Mouse (Mus musculus): ENCODE results near the gene 4933428M09Rik.

DNA sequence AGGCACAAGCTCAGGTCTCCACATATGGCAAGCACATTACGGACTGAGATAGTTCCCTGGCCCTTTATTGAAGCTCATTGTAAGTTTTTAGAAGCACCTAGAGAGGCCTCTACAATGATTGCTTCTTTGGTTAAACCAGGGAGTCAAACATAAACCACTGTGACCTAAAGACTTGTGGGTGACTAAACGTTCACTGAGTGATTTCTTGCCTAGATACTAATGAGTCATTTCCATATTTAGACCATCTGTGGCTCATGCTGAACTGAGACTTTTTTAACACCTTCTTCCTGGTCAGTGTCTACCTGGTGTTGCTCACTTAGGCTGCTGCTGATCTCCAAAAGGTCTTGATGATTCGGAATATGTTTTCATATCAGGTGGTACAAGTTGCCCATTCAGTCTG, 42.9 kb downstream of the 4933428M09Rik start:
- TF ChIP-seq CTCF (IDR thresholded peaks at IDR 0.05): no peak
- no peak for TF ChIP-seq EP300 (IDR thresholded peaks at IDR 0.05; ENCODE audit: insufficient read depth, low read depth, low read length)

All from heart, adult 2 months (tissue).